Mouse (Mus musculus) midbrain, embryonic 16.5 days (tissue): ENCODE measurements at regions not wholly inside any gene's neighbourhood (a gene's known extent, or its start where the extent isn't known, plus 50 kb on each side); places are given as distances from the start of the nearest gene placed in this dataset.

Source experiments
- ATAC-seq: fragments of 200-750 bp; cut with Nextera tagmentation; 2 replicates; pipeline ENCODE4 v1.8.0; 2017; ENCODE audit warnings: moderate TSS enrichment
- H3K27ac ChIP-seq: fragments of 300-500 bp; sonication (generic); 2 replicates; pipeline ENCODE4 v1.5.1; 2014; ENCODE audit warnings: mild to moderate bottlenecking, low read length, mixed read lengths
- H3K27me3 ChIP-seq: fragments of 300-500 bp; sonication (generic); 2 replicates; pipeline ENCODE4 v1.6.1; 2014; ENCODE audit warnings: low read depth, low read length, mixed read lengths; ENCODE audit not compliant: control insufficient read depth, insufficient read depth
- H3K36me3 ChIP-seq: fragments of 300-500 bp; sonication (generic); 2 replicates; pipeline ENCODE4 v1.6.1; 2014; ENCODE audit warnings: mild to moderate bottlenecking, low read length, moderate library complexity, mixed read lengths; ENCODE audit not compliant: control insufficient read depth, insufficient read depth
- H3K4me1 ChIP-seq: fragments of 300-500 bp; sonication (generic); 2 replicates; pipeline ENCODE4 v1.6.1; 2014; ENCODE audit warnings: mild to moderate bottlenecking, low read length, mixed read lengths; ENCODE audit not compliant: control insufficient read depth, insufficient read depth
- H3K4me2 ChIP-seq: fragments of 300-500 bp; sonication (generic); 2 replicates; pipeline ENCODE4 v1.6.1; 2014; ENCODE audit warnings: mild to moderate bottlenecking, low read length, mixed read lengths
- H3K4me3 ChIP-seq: fragments of 300-500 bp; sonication (generic); 2 replicates; pipeline ENCODE4 v1.5.1; 2014; ENCODE audit warnings: low read depth, mild to moderate bottlenecking, low read length, moderate library complexity, mixed read lengths
- H3K9ac ChIP-seq: fragments of 300-500 bp; sonication (generic); 2 replicates; pipeline ENCODE4 v1.6.1; 2014; ENCODE audit warnings: low read depth, low read length, mixed read lengths
- H3K9me3 ChIP-seq: fragments of 300-500 bp; sonication (generic); replicated peaks from 2 replicates; pipeline ENCODE4 v1.6.1; 2014; ENCODE audit warnings: mild to moderate bottlenecking, low read length, mixed read lengths; ENCODE audit not compliant: control insufficient read depth, poor library complexity, severe bottlenecking
- whole genome bisulfite sequencing: fragments of 180-500 bp; shearing (Covaris S2); extraction: QIAGEN DNeasy Blood & Tissue Kit; methylation state at CpG from one replicate; pipeline ENCODE4 v1.1.7; 2014; 5-methylcytosine and 5-hydroxymethylcytosine counted together

DNA sequence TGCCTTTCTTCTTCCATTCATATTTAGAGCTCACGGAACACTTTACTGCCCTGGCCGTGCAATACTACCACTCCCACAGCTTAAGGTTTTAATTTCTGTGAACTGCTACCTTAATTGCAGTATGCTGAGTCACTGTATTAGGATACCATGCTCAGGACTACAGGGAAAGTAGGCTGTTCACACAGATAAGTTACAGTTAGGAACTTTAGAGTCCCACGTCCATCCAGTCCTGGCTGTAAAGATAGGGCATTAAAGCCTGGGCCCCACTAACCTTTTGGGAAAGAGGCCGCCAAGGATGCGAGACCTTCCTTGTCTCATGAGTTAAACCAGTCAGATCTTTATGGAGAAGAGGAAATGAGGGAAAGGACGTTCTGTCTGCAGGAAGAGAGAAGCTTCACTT lies 574.6 kb downstream of the Stpg2 start:
- no peaks in the 10 kb centered on the region for H3K27me3 ChIP-seq
- H3K4me1 ChIP-seq, result no peaks in the 10 kb centered on the region
- H3K27ac ChIP-seq, result no peak overlapping the region
- WGBS, result 76% methylated on average over 6 of the region's 6 CpGs
- no peaks in the 10 kb centered on the region for H3K9me3 ChIP-seq
- no peaks in the 10 kb centered on the region for H3K36me3 ChIP-seq
- H3K4me2 ChIP-seq, result no peak overlapping the region
- no peak overlapping the region for H3K9ac ChIP-seq
- ATAC-seq, result no peak
- H3K4me3 ChIP-seq, result no peak overlapping the region

- H3K9ac ChIP-seq, result no peak overlapping the region
- no peaks in the 10 kb centered on the region for H3K36me3 ChIP-seq
- H3K27me3 ChIP-seq, result no peaks in the 10 kb centered on the region
- WGBS, result 20% methylated on average over 3 of the region's 3 CpGs
- H3K27ac ChIP-seq, result no peak overlapping the region
- H3K4me3 ChIP-seq, result no peak overlapping the region
- no peak for ATAC-seq
- no peak overlapping the region for H3K4me2 ChIP-seq
- H3K4me1 ChIP-seq, result no peaks in the 10 kb centered on the region
- H3K9me3 ChIP-seq, result no peaks in the 10 kb centered on the region
Observed at GRCm38 (mm10) chr3:139783406-139783805, 577.9 kb downstream of the Stpg2 start.

GRCm38 (mm10) chr3:139786510-139786909 lies 581.0 kb downstream of the Stpg2 start:
- Histone ChIP-seq H3K9me3 (no peaks in the 10 kb centered on the region), H3K4me3 (no peak overlapping the region), H3K27ac (no peak overlapping the region), H3K4me1 (no peaks in the 10 kb centered on the region), H3K36me3 (no peaks in the 10 kb centered on the region), H3K27me3 (no peaks in the 10 kb centered on the region), H3K4me2 (no peak overlapping the region), H3K9ac (no peak overlapping the region)
- no peak for ATAC-seq
- WGBS, result 89% methylated on average over 1 of the region's 1 CpGs

DNA sequence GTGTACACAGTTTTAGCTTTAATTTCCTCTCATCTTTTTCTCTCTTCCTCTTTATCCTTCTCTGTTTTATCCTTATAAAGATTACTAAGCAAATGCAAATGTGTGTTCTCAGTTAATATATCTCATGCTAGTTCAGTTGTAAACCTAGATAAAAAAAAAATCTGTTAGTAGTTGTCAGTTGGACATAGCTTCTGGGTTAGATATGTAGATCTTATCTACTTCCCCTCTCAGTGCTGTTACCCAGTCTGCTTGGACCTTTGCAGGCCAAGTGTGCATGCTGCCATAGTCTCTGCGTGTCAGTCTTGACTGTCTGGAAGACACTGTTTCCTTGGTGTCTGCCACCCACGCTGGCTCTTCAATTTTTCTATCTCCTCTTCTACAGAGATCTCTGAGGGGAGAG lies 583.4 kb downstream of the Stpg2 start:
- Histone ChIP-seq H3K27ac (no peak overlapping the region), H3K36me3 (no peaks in the 10 kb centered on the region), H3K4me3 (no peak overlapping the region), H3K4me1 (no peaks in the 10 kb centered on the region), H3K9me3 (no peaks in the 10 kb centered on the region), H3K9ac (no peak overlapping the region), H3K4me2 (no peak overlapping the region), H3K27me3 (no peaks in the 10 kb centered on the region)
- no peak for ATAC-seq
- WGBS, result 83% methylated on average over 2 of the region's 2 CpGs

GRCm38 (mm10) chr3:139796685-139797084 lies 591.2 kb downstream of the Stpg2 start:
- H3K4me2 ChIP-seq, result no peak overlapping the region

DNA sequence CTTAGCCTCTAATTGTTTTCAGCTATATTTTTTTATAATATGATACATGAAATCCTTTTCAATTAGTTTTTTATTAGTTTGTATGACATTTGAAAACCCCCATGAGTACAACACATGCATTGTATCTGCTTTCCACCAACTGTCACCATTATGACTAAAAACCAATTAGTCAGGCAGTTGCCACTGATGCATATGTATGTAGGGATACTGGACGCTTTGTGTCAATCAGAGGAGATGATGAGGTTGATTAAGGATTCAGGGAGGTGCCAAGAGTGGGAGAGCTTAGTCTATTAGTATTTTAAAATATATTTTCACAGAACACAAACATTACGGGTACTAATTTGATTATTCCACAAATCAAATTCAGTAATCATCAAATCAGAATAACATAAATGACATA lies 593.6 kb downstream of the Stpg2 start:
- ATAC-seq, result no peak
- H3K4me2 ChIP-seq, result no peak overlapping the region
- H3K27ac ChIP-seq, result no peak overlapping the region
- no peaks in the 10 kb centered on the region for H3K36me3 ChIP-seq
- no peaks in the 10 kb centered on the region for H3K9me3 ChIP-seq
- H3K9ac ChIP-seq, result no peak overlapping the region
- H3K4me3 ChIP-seq, result no peak overlapping the region
- no peaks in the 10 kb centered on the region; the same call in 1 of the 2 replicates for H3K4me1 ChIP-seq
- WGBS, result 63% methylated on average over 2 of the region's 2 CpGs
- H3K27me3 ChIP-seq, result no peaks in the 10 kb centered on the region

More at GRCm38 (mm10) chr3:139796685-139797084, 591.2 kb downstream of the Stpg2 start:
- H3K4me1 ChIP-seq, result no peaks in the 10 kb centered on the region
- no peak overlapping the region for H3K4me3 ChIP-seq
- ATAC-seq, result no peak
- no peaks in the 10 kb centered on the region for H3K27me3 ChIP-seq
- H3K9ac ChIP-seq, result no peak overlapping the region
- 44% methylated on average over 1 of the region's 1 CpGs for WGBS
- no peak overlapping the region for H3K27ac ChIP-seq
- H3K9me3 ChIP-seq, result no peaks in the 10 kb centered on the region
- no peaks in the 10 kb centered on the region for H3K36me3 ChIP-seq

- no peak overlapping the region for H3K9ac ChIP-seq
- 26% methylated on average over 7 of the region's 7 CpGs for WGBS
- H3K36me3 ChIP-seq, result no peaks in the 10 kb centered on the region
- no peak overlapping the region for H3K4me3 ChIP-seq
- ATAC-seq, result peak; percentile 76; the same call in 1 of the 2 replicates
- no peaks in the 10 kb centered on the region; the same call in 1 of the 2 replicates for H3K4me1 ChIP-seq
- H3K27me3 ChIP-seq, result no peaks in the 10 kb centered on the region
- H3K4me2 ChIP-seq, result no peak overlapping the region
- H3K27ac ChIP-seq, result no peak overlapping the region
- no peaks in the 10 kb centered on the region for H3K9me3 ChIP-seq
Observed at GRCm38 (mm10) chr3:139802716-139803710, 597.5 kb downstream of the Stpg2 start.

DNA sequence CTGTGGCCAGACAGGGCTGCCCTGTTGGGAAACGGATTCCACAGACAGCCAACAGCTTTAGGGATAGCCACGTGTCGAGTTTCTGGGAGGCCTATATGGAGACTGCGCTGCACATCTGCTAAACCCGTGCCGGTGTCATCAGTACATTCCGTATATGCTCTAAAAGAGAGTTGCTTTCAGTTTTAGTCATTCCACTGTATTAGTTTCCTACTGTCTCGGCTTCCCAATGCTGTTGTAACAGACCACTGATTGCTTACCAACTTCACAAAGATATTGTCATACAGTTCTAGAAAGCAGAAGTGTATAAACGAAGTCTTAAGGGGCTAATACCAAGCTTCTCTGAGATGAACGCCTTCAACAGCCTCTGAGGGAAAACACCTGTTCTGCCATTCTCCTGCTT lies 622.5 kb downstream of the Stpg2 start:
- WGBS, result 93% methylated on average over 10 of the region's 10 CpGs
- Histone ChIP-seq H3K4me1 (no peaks in the 10 kb centered on the region), H3K4me3 (no peak overlapping the region), H3K9ac (no peak overlapping the region), H3K36me3 (no peaks in the 10 kb centered on the region), H3K9me3 (no peaks in the 10 kb centered on the region), H3K27ac (no peak overlapping the region), H3K4me2 (no peak overlapping the region), H3K27me3 (no peaks in the 10 kb centered on the region)
- ATAC-seq, result no peak

DNA sequence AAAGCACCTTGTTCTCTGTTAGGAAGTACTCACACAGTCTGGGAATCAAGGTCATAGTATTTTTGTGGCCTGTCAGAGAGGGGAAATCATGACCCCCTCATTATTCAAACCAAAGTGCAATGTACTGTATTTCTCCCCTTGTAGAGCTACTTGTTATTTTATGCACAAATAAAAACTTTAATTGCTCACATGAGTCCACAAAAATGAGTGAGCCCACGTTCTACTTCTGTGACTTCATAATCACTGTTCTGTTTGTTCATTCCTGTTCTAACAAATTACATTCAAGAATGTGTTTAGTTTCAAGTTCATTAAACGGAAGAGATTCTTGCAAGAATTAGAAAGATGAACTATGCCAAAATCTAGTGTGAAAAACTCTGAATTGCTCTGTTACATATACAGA lies 623.1 kb downstream of the Stpg2 start:
- ATAC-seq, result no peak
- Histone ChIP-seq H3K4me1 (no peaks in the 10 kb centered on the region), H3K9ac (no peak overlapping the region), H3K4me2 (no peak overlapping the region), H3K36me3 (no peaks in the 10 kb centered on the region), H3K9me3 (no peaks in the 10 kb centered on the region), H3K27ac (no peak overlapping the region), H3K27me3 (no peaks in the 10 kb centered on the region), H3K4me3 (no peak overlapping the region)
- WGBS, result 84% methylated on average over 2 of the region's 2 CpGs
